Mouse (Mus musculus): Measurements from ENCODE around the gene Rgma. TPM values are rescaled to one million over a fixed set of nuclear protein-coding genes. Genes with fewer than 3 reads are reported as not detected.
A peak's percentile ranks its signal among the peaks of the same experiment; 100 is the strongest.

Gene Rgma
- polyA plus RNA-seq, 1 experiment from 2014 or later: 3.3 TPM

DNA sequence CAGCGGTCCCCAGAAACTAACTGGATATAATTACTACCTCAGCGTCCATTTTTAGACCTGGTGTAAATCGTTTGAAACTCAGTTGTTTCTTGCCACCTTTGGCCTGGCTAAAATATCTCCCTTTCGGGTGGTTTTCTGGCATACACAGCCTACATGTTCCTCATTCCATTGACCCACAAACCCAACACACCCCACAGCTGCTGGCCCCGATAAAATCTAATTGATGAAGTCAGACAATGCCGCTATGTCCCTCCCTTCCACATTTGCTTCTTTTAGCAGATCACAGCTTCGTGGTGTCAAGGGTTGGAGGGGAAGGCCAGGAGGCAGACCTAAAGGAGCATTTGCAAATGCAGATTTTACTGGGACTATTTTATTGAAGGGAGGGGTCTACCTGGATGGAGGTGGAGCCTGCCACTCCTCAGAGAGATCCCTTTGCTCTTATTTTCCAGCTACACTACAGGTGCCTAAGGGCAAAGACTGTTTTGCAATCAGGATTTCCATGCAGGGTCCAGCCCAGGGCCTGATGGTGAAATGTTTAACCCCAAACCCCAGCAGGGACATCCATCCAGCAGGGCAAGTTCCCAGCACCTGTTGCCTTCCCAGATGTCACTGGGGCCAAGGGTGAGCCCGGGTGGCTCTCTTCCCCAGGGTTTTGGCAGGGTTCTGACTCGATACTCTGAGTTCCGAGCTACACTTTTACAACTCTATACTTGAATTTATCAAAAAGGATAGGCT, 3.6 kb upstream of the Rgma start:
- peak overlapping the region; percentile 66 for H3K4me2 ChIP-seq
- 50% methylated on average over 10 of the region's 10 CpGs for WGBS
- peaks cover 66% of the 10 kb centered on the region for H3K27me3 ChIP-seq
- no peaks in the 10 kb centered on the region for H3K36me3 ChIP-seq
- H3K9ac ChIP-seq: no peak overlapping the region
- no peak overlapping the region for H3K27ac ChIP-seq
- H3K9me3 ChIP-seq (replicated peaks): no peaks in the 10 kb centered on the region
- H3K4me3 ChIP-seq: peak overlapping the region; percentile 43
- ATAC-seq (replicated peaks; ENCODE audit: insufficient number of reproducible peaks, insufficient read depth, low FRiP score, low read depth): no peak
- peaks cover 31% of the 10 kb centered on the region for H3K4me1 ChIP-seq (replicated peaks)

DNA sequence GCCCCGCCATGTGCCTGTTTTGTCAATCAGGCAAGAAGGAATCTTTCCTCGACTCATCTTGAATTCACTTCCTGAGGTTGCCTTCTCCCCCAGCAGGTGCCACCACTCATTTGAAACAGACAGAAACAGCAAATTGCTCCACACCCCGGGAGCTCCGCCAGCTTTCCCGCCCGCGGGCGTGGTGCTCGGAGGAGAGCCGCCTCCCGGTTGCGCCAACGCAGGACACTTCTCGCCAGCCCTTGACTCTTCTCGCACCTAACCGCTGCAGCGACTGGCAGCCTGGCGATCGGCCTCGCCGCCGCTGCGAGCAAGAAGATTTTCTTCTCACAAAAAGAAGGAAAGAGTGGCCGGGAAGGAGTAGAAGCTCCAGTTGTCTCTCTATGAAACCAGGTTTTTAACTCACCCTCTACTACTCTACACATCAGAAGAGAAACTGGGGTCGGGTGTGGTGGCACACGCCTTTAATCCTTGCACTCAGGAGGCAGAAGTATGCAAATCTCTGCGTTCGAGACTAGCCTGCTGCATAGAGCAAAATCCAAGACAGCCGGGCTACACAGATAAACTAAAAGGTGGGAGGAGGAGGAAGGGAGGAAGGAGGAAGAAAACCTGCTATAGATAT, 2.8 kb upstream of the Rgma start:
- H3K9me3 ChIP-seq (replicated peaks): no peaks in the 10 kb centered on the region
- peak overlapping the region; percentile 66 for H3K4me2 ChIP-seq
- H3K4me1 ChIP-seq (replicated peaks): peaks cover 31% of the 10 kb centered on the region
- peak overlapping the region; percentile 43 for H3K4me3 ChIP-seq
- H3K27me3 ChIP-seq: peaks cover 73% of the 10 kb centered on the region
- 2% methylated on average over 29 of the region's 29 CpGs for WGBS
- H3K27ac ChIP-seq: no peak overlapping the region
- no peaks in the 10 kb centered on the region for H3K36me3 ChIP-seq
- H3K9ac ChIP-seq: 0 out of 2 replicates have a peak overlapping the region, but pooled peaks have one; percentile 9
- no peak for ATAC-seq (replicated peaks; ENCODE audit: insufficient number of reproducible peaks, insufficient read depth, low FRiP score, low read depth)

DNA sequence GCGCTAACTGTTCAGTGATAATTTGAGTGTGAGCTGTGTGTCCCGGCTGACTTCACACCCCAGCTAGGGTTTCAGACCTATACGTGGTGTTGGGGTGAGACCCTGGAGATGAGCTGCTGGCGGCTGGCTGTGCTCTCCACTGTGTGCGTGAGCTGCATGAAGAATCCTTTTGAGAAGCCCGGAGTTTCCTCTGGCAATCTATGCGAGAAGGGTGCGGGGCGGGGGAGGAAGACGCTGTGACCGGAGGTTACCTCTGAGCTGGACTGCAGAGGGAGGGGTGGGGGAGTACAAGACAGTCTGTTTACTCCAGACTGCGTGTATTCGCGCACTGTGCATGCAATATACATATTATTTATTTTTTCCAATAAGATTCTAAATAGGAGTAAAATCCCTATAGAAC, 582 bp upstream of the Rgma start:
- ATAC-seq (replicated peaks; ENCODE audit: insufficient number of reproducible peaks, insufficient read depth, low FRiP score, low read depth): no peak
- Histone ChIP-seq H3K27me3 (peaks cover 90% of the 10 kb centered on the region), H3K4me1 (replicated peaks) (peaks cover 31% of the 10 kb centered on the region), H3K36me3 (no peaks in the 10 kb centered on the region), H3K4me2 (peak overlapping the region; percentile 99), H3K27ac (no peak overlapping the region), H3K9me3 (replicated peaks) (no peaks in the 10 kb centered on the region), H3K9ac (peak overlapping the region; percentile 57; the same call in 1 of the 2 replicates), H3K4me3 (peak overlapping the region; percentile 63)
- 2% methylated on average over 14 of the region's 14 CpGs for WGBS

DNA sequence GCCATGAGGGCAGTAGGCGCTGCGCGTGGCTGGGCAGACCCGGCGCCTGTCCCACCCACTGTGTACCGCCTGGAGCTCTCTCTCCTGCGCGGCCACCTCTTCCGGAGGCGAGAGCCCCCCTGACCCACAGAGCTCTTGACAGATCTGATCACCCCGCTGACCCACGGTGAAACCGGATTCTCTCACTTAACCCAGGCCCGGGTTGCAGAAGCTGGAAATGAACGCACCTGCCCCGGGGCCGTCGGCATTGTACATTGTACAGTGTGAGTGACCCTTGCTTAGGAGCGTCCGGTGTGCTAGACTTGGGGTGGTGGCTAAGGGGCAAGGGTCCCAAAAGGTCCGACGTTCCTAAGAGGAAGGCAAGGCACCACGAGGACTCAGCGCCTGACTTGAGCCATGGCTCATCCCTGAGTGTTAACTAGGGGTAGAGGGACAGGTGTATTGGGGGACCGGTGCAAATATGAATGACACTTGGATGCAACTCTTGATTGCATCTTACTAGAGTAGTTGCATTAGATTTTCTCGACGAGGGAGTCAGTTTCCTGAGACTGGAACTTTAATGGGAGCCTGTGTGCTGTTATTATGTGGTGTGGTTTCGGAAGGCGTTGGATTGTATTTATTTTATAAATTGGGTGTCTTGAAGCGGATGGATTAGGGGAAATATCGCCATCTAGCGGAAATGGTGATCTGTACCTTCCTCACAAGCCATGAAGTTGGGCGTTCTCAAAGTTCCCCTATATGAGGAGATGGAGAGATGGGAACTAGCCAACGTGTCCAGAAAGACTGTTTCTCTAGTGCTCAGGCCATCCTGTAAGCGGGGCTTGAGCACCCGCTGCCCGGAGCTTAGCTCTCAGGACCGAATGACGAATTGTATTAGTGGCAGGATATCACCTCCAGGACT, 1.0 kb downstream of the Rgma start:
- Histone ChIP-seq H3K4me2 (peak overlapping the region; percentile 99), H3K4me1 (replicated peaks) (peaks cover 31% of the 10 kb centered on the region), H3K9me3 (replicated peaks) (no peaks in the 10 kb centered on the region), H3K27ac (no peak overlapping the region), H3K27me3 (peaks cover 81% of the 10 kb centered on the region), H3K36me3 (no peaks in the 10 kb centered on the region), H3K9ac (peak overlapping the region; percentile 57), H3K4me3 (peak overlapping the region; percentile 63)
- peak; percentile 31; the same call in 1 of the 2 replicates for ATAC-seq (replicated peaks; ENCODE audit: insufficient number of reproducible peaks, insufficient read depth, low FRiP score, low read depth)
- under 1% methylated on average over 39 of the region's 39 CpGs for WGBS

DNA sequence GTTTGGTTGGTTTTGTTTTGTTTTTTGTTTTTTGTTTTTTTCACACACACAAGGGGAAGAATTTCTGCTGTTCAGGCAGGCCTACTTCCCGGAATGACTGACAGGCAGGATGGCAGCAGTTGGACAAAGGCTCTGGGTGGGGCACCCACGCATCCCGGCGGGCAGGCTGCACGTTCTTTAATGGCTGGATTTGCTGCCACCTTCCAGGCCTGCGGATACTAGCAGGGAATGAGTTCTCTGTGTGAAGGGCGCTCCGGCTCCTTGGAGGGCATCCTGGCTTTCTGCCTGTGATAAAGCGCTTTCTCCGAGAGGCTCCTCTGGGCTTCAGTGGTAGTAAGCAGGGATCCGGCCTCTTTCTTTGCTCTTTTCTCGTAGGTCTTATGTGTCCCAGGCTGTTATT, 2.0 kb downstream of the Rgma start:
- Histone ChIP-seq H3K4me3 (no peak overlapping the region), H3K36me3 (no peaks in the 10 kb centered on the region), H3K4me2 (no peak overlapping the region), H3K9ac (no peak overlapping the region), H3K4me1 (replicated peaks) (peaks cover 28% of the 10 kb centered on the region), H3K9me3 (replicated peaks) (no peaks in the 10 kb centered on the region), H3K27me3 (peaks cover 76% of the 10 kb centered on the region), H3K27ac (no peak overlapping the region)
- no peak for ATAC-seq (replicated peaks; ENCODE audit: insufficient number of reproducible peaks, insufficient read depth, low FRiP score, low read depth)
- WGBS: 52% methylated on average over 12 of the region's 12 CpGs

DNA sequence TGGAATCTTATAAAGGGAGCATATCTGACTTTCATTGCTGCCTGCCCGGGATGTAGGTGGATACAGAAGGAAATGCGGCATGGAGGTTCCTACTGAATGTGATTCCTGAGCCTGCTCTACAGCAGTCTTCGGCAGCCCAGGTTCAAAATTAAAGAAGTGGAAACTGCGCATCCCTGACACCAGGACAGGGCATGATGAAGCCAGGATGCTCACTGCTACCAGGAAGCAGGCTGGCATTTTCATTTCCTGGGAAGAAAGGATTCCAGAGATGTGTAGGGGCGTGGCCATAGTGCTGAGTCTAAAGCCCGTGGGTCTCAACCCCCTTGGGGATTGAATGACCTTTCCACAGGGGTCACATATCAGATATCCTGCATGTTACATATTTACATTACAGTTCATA, 2.7 kb downstream of the Rgma start:
- no peaks in the 10 kb centered on the region for H3K36me3 ChIP-seq
- no peaks in the 10 kb centered on the region for H3K9me3 ChIP-seq (replicated peaks)
- H3K4me2 ChIP-seq: no peak overlapping the region
- WGBS: 70% methylated on average over 6 of the region's 6 CpGs
- H3K27ac ChIP-seq: no peak overlapping the region
- peaks cover 76% of the 10 kb centered on the region for H3K27me3 ChIP-seq
- no peak overlapping the region for H3K4me3 ChIP-seq
- peaks cover 23% of the 10 kb centered on the region for H3K4me1 ChIP-seq (replicated peaks)
- H3K9ac ChIP-seq: no peak overlapping the region
- ATAC-seq (replicated peaks; ENCODE audit: insufficient number of reproducible peaks, insufficient read depth, low FRiP score, low read depth): no peak

DNA sequence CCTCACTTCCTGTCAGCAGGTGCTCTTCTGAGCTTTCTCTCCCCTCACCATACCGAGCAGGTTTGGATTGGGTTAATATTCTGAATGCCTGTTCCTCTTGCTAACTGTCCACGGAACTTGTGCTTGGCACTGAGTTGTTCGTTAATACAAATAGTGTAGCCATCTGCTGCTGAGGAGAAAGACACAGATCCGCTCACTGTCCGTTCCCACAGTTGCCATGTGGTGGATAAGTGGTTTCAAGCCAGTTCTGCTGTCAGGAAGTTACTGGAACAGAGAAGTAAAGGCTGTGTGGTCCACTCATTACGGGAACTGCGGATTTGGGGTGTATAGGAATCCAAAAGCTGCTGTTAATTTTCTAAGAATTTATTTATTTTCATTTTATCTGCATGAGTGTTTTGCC, 7.5 kb downstream of the Rgma start:
- Histone ChIP-seq H3K9me3 (replicated peaks) (no peaks in the 10 kb centered on the region), H3K27me3 (peaks cover 35% of the 10 kb centered on the region), H3K4me1 (replicated peaks) (no peaks in the 10 kb centered on the region), H3K9ac (no peak overlapping the region), H3K4me3 (no peak overlapping the region), H3K27ac (no peak overlapping the region), H3K36me3 (no peaks in the 10 kb centered on the region), H3K4me2 (no peak overlapping the region)
- 75% methylated on average over 7 of the region's 7 CpGs for WGBS
- no peak for ATAC-seq (replicated peaks; ENCODE audit: insufficient number of reproducible peaks, insufficient read depth, low FRiP score, low read depth)

DNA sequence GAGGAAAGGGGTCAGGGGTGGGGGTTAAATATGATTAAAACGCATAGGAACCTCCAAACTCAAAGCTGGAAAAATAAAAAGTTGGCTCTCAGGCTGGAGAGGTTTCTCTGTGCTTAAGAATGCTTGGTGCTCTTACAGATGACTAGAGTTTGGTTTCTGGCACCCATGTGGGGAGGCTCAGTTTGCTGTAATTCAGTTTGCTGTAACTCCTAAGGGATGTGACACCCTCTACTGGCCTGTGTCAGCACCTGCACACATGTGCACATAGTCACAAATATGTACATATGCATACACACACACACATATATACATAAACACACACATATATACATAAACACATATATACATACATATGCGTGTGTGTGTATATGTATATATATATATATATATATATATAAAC, 13.6 kb downstream of the Rgma start:
- Histone ChIP-seq H3K4me1 (replicated peaks) (peaks cover 25% of the 10 kb centered on the region), H3K9me3 (replicated peaks) (no peaks in the 10 kb centered on the region), H3K36me3 (no peaks in the 10 kb centered on the region), H3K27me3 (peaks cover 37% of the 10 kb centered on the region), H3K27ac (no peak overlapping the region), H3K9ac (no peak overlapping the region), H3K4me3 (no peak overlapping the region), H3K4me2 (no peak overlapping the region)
- 72% methylated on average over 2 of the region's 2 CpGs for WGBS
- no peak for ATAC-seq (replicated peaks; ENCODE audit: insufficient number of reproducible peaks, insufficient read depth, low FRiP score, low read depth)

DNA sequence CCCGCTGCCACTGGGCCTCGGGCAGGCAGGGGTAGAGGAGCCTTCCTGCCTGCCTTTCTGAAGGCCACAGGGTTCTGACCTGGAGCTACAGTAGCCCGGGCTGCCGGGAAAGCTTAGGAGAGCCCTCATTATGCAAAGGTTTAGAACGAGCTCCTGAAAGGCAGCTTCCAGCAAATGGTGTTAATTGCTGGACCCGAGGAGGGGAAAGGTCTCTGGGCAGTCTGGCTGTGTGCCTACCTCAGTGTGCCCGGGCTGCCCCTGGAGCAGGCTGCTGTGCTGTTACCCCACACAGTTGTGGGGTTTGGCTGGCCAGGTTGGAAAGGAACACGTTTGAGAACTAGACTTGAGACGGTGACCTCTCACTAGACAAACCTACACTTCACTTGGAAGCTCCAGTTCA, 14.1 kb downstream of the Rgma start:
- Histone ChIP-seq H3K27ac (no peak overlapping the region), H3K27me3 (peaks cover 37% of the 10 kb centered on the region), H3K4me2 (peak overlapping the region; percentile 94), H3K36me3 (no peaks in the 10 kb centered on the region), H3K4me3 (no peak overlapping the region; the same call in 1 of the 2 replicates), H3K4me1 (replicated peaks) (peaks cover 25% of the 10 kb centered on the region), H3K9ac (no peak overlapping the region), H3K9me3 (replicated peaks) (no peaks in the 10 kb centered on the region)
- no peak for ATAC-seq (replicated peaks; ENCODE audit: insufficient number of reproducible peaks, insufficient read depth, low FRiP score, low read depth)
- 15% methylated on average over 9 of the region's 9 CpGs for WGBS

DNA sequence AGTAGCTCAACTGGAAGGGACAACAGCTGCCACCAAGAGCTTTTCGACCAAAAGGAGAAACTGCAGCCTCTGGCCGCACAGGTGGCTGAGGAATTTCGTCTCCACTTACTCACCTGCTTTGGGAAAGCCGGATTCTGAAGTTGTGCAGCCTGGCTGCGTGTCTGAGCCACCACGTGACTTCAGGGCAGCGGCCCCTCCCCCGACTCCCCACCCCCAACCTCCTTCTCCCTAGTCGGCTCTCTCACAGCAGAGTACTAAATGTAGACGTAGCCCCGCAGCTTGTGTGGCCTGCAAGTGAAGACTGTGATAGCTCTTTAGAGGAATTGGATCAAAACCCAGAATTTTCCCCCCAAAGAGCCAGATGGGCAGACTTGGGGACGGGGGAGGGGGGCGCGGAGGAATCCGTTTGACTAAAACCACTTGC, 14.6 kb downstream of the Rgma start:
- ATAC-seq (replicated peaks; ENCODE audit: insufficient number of reproducible peaks, insufficient read depth, low FRiP score, low read depth): no peak
- Histone ChIP-seq H3K36me3 (no peaks in the 10 kb centered on the region), H3K4me1 (replicated peaks) (peaks cover 25% of the 10 kb centered on the region), H3K4me2 (peak overlapping the region; percentile 94), H3K4me3 (peak overlapping the region; percentile 74), H3K9ac (no peak overlapping the region), H3K27ac (no peak overlapping the region), H3K9me3 (replicated peaks) (no peaks in the 10 kb centered on the region), H3K27me3 (peaks cover 37% of the 10 kb centered on the region)
- 2% methylated on average over 15 of the region's 15 CpGs for WGBS

DNA sequence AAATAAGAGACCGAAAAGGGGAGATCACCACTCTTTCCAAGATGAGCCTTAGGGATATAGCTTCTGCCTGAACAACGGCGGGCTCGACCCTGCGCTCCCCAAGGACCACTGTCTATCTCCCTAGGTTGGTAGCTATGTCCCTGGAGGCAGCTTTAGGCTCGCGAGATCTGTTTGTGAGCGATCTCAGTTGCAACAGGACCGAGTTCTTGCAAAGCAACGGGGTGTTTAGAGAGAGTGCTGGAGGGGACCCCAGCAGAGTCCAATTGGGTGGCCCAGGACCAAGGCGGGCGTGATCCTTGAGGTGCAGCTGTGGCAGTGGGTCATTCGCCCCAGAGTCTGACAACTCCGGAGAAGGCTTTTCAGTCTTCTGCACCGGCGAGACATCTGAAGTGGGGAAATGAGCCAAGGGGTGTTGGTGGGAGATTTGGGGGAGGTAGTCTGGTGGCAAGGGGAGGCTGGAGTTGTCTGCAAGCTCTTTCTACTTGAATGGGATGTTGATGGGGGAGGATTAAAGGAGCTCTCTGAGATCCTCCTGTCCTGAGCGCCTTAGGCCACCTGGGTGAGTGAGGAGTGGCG, 15.2 kb downstream of the Rgma start:
- Histone ChIP-seq H3K4me3 (peak overlapping the region; percentile 74), H3K27ac (peak overlapping the region; percentile 40; the same call in 1 of the 2 replicates), H3K4me2 (peak overlapping the region; percentile 94), H3K27me3 (peaks cover 37% of the 10 kb centered on the region), H3K36me3 (no peaks in the 10 kb centered on the region), H3K9ac (peak overlapping the region; percentile 26; the same call in 1 of the 2 replicates), H3K4me1 (replicated peaks) (peaks cover 25% of the 10 kb centered on the region), H3K9me3 (replicated peaks) (no peaks in the 10 kb centered on the region)
- ATAC-seq (replicated peaks; ENCODE audit: insufficient number of reproducible peaks, insufficient read depth, low FRiP score, low read depth): no peak
- 4% methylated on average over 18 of the region's 18 CpGs for WGBS

Data from heart, embryonic 15.5 days (tissue).